Mouse (Mus musculus): ENCODE results near the gene Gm12184. TPM values are rescaled to one million over a fixed set of nuclear protein-coding genes. Genes with fewer than 3 reads are reported as not detected.

Gene Gm12184
- polyA plus RNA-seq, 1 experiment from 2014 or later = 4.1 TPM

- H3K27ac ChIP-seq (ENCODE audit: low read depth) = peak overlapping the region; percentile 82
- ATAC-seq (replicated peaks; ENCODE audit: low FRiP score, low TSS enrichment, low read depth) (no peak), DNase-seq (ENCODE audit: low spot score) (no peak)
- H3K27me3 ChIP-seq (replicated peaks; ENCODE audit: control insufficient read depth, insufficient read depth, low read length) = no peaks in the 10 kb centered on the region
- H3K36me3 ChIP-seq (ENCODE audit: control insufficient read depth, insufficient read depth, low read length) = peaks cover 9% of the 10 kb centered on the region; the same call in 1 of the 2 replicates
- 24% methylated on average over 7 of the region's 7 CpGs for WGBS
- H3K4me1 ChIP-seq (replicated peaks; ENCODE audit: control insufficient read depth, insufficient read depth, low read length) = peaks cover 31% of the 10 kb centered on the region
- peak overlapping the region; percentile 66 for H3K9ac ChIP-seq (ENCODE audit: low read length)
- no peaks in the 10 kb centered on the region for H3K9me3 ChIP-seq (ENCODE audit: control insufficient read depth, low read length)
- H3K4me2 ChIP-seq (ENCODE audit: low read length) = peak overlapping the region; percentile 73
- peak overlapping the region; percentile 49 for H3K4me3 ChIP-seq (ENCODE audit: low read depth, low read length)
These were observed 44.3 kb upstream of the Gm12184 start for GRCm38 (mm10) chr11:48870781-48871180.

- H3K9ac ChIP-seq (ENCODE audit: low read length) = peak overlapping the region; percentile 27; the same call in 1 of the 2 replicates
- DNase-seq (ENCODE audit: low spot score) = no peak
These were observed 43.1 kb upstream of the Gm12184 start for GRCm38 (mm10) chr11:48869380-48870110.

GRCm38 (mm10) chr11:48866481-48866880, 40.0 kb upstream of the Gm12184 start:
- ATAC-seq (replicated peaks; ENCODE audit: low FRiP score, low TSS enrichment, low read depth) = no peak
- no peak for DNase-seq (ENCODE audit: low spot score)
- Histone ChIP-seq H3K27ac (ENCODE audit: low read depth) (no peak overlapping the region), H3K36me3 (ENCODE audit: control insufficient read depth, insufficient read depth, low read length) (peaks cover 16% of the 10 kb centered on the region; the same call in 1 of the 2 replicates), H3K27me3 (replicated peaks; ENCODE audit: control insufficient read depth, insufficient read depth, low read length) (no peaks in the 10 kb centered on the region), H3K9me3 (ENCODE audit: control insufficient read depth, low read length) (no peaks in the 10 kb centered on the region), H3K9ac (ENCODE audit: low read length) (no peak overlapping the region), H3K4me1 (replicated peaks; ENCODE audit: control insufficient read depth, insufficient read depth, low read length) (peaks cover 17% of the 10 kb centered on the region), H3K4me2 (ENCODE audit: low read length) (no peak overlapping the region), H3K4me3 (ENCODE audit: low read depth, low read length) (no peak overlapping the region)
- WGBS = 95% methylated on average over 9 of the region's 9 CpGs

More at GRCm38 (mm10) chr11:48869380-48870110, 43.1 kb upstream of the Gm12184 start:
- Histone ChIP-seq H3K4me3 (ENCODE audit: low read depth, low read length) (peak overlapping the region; percentile 49), H3K36me3 (ENCODE audit: control insufficient read depth, insufficient read depth, low read length) (peaks cover 16% of the 10 kb centered on the region; the same call in 1 of the 2 replicates), H3K4me1 (replicated peaks; ENCODE audit: control insufficient read depth, insufficient read depth, low read length) (peaks cover 31% of the 10 kb centered on the region), H3K4me2 (ENCODE audit: low read length) (peak overlapping the region; percentile 73), H3K27ac (ENCODE audit: low read depth) (peak overlapping the region; percentile 54; the same call in 1 of the 2 replicates), H3K27me3 (replicated peaks; ENCODE audit: control insufficient read depth, insufficient read depth, low read length) (no peaks in the 10 kb centered on the region), H3K9me3 (ENCODE audit: control insufficient read depth, low read length) (no peaks in the 10 kb centered on the region)
- WGBS = 42% methylated on average over 7 of the region's 7 CpGs
- ATAC-seq (replicated peaks; ENCODE audit: low FRiP score, low TSS enrichment, low read depth) = no peak; the same call in 1 of the 2 replicates

- H3K4me1 ChIP-seq (replicated peaks; ENCODE audit: control insufficient read depth, insufficient read depth, low read length) = peaks cover 3% of the 10 kb centered on the region; the same call in 1 of the 2 replicates
- H3K4me3 ChIP-seq (ENCODE audit: low read depth, low read length) = no peak overlapping the region
- no peak for ATAC-seq (replicated peaks; ENCODE audit: low FRiP score, low TSS enrichment, low read depth)
- WGBS = 87% methylated on average over 3 of the region's 3 CpGs
- no peak overlapping the region for H3K27ac ChIP-seq (ENCODE audit: low read depth)
- DNase-seq (ENCODE audit: low spot score) = no peak
- no peaks in the 10 kb centered on the region for H3K9me3 ChIP-seq (ENCODE audit: control insufficient read depth, low read length)
- H3K27me3 ChIP-seq (replicated peaks; ENCODE audit: control insufficient read depth, insufficient read depth, low read length) = no peaks in the 10 kb centered on the region
- H3K9ac ChIP-seq (ENCODE audit: low read length) = no peak overlapping the region
- no peak overlapping the region for H3K4me2 ChIP-seq (ENCODE audit: low read length)
- H3K36me3 ChIP-seq (ENCODE audit: control insufficient read depth, insufficient read depth, low read length) = peaks cover 16% of the 10 kb centered on the region; the same call in 1 of the 2 replicates
These were observed 37.4 kb upstream of the Gm12184 start for GRCm38 (mm10) chr11:48863808-48864207.

- no peak overlapping the region for H3K4me3 ChIP-seq (ENCODE audit: low read depth, low read length)
- WGBS = 84% methylated on average over 1 of the region's 1 CpGs
- no peak for DNase-seq (ENCODE audit: low spot score)
These were observed 36.4 kb upstream of the Gm12184 start for GRCm38 (mm10) chr11:48862784-48863319.

GRCm38 (mm10) chr11:48859014-48859413, 32.6 kb upstream of the Gm12184 start:
- no peaks in the 10 kb centered on the region for H3K27me3 ChIP-seq (replicated peaks; ENCODE audit: control insufficient read depth, insufficient read depth, low read length)
- H3K4me2 ChIP-seq (ENCODE audit: low read length) = peak overlapping the region; percentile 67
- H3K27ac ChIP-seq (ENCODE audit: low read depth) = no peak overlapping the region
- no peak overlapping the region for H3K4me3 ChIP-seq (ENCODE audit: low read depth, low read length)
- H3K9ac ChIP-seq (ENCODE audit: low read length) = no peak overlapping the region
- no peaks in the 10 kb centered on the region for H3K36me3 ChIP-seq (ENCODE audit: control insufficient read depth, insufficient read depth, low read length)
- H3K9me3 ChIP-seq (ENCODE audit: control insufficient read depth, low read length) = no peaks in the 10 kb centered on the region
- ATAC-seq (replicated peaks; ENCODE audit: low FRiP score, low TSS enrichment, low read depth) = no peak
- no peak for DNase-seq (ENCODE audit: low spot score)
- under 1% methylated on average over 6 of the region's 6 CpGs for WGBS
- peaks cover 11% of the 10 kb centered on the region; the same call in 1 of the 2 replicates for H3K4me1 ChIP-seq (replicated peaks; ENCODE audit: control insufficient read depth, insufficient read depth, low read length)

More at GRCm38 (mm10) chr11:48862784-48863319, 36.4 kb upstream of the Gm12184 start:
- Histone ChIP-seq H3K4me2 (ENCODE audit: low read length) (no peak overlapping the region), H3K4me1 (replicated peaks; ENCODE audit: control insufficient read depth, insufficient read depth, low read length) (no peaks in the 10 kb centered on the region), H3K9me3 (ENCODE audit: control insufficient read depth, low read length) (no peaks in the 10 kb centered on the region), H3K36me3 (ENCODE audit: control insufficient read depth, insufficient read depth, low read length) (peaks cover 16% of the 10 kb centered on the region; the same call in 1 of the 2 replicates), H3K9ac (ENCODE audit: low read length) (no peak overlapping the region), H3K27me3 (replicated peaks; ENCODE audit: control insufficient read depth, insufficient read depth, low read length) (no peaks in the 10 kb centered on the region), H3K27ac (ENCODE audit: low read depth) (no peak overlapping the region)
- no peak for ATAC-seq (replicated peaks; ENCODE audit: low FRiP score, low TSS enrichment, low read depth)

GRCm38 (mm10) chr11:48853474-48854180, 27.2 kb upstream of the Gm12184 start:
- Histone ChIP-seq H3K27me3 (replicated peaks; ENCODE audit: control insufficient read depth, insufficient read depth, low read length) (0 out of 2 replicates have a peak, but pooled peaks cover 5% of the 10 kb centered on the region), H3K9me3 (ENCODE audit: control insufficient read depth, low read length) (0 out of 2 replicates have a peak, but pooled peaks cover 2% of the 10 kb centered on the region), H3K4me1 (replicated peaks; ENCODE audit: control insufficient read depth, insufficient read depth, low read length) (peaks cover 12% of the 10 kb centered on the region; the same call in 1 of the 2 replicates), H3K9ac (ENCODE audit: low read length) (peak overlapping the region; percentile 44), H3K4me3 (ENCODE audit: low read depth, low read length) (peak overlapping the region; percentile 56), H3K4me2 (ENCODE audit: low read length) (peak overlapping the region; percentile 67), H3K36me3 (ENCODE audit: control insufficient read depth, insufficient read depth, low read length) (no peaks in the 10 kb centered on the region), H3K27ac (ENCODE audit: low read depth) (0 out of 2 replicates have a peak overlapping the region, but pooled peaks have one; percentile 16)
- peak; percentile 99 for DNase-seq (ENCODE audit: low spot score)
- peak; percentile 73 for ATAC-seq (replicated peaks; ENCODE audit: low FRiP score, low TSS enrichment, low read depth)
- WGBS = under 1% methylated on average over 31 of the region's 31 CpGs
